Mouse (Mus musculus) olfactory bulb, adult 2 months (tissue): ENCODE measurements around the gene Mpzl3. TPM values are rescaled to one million over a fixed set of nuclear protein-coding genes. Genes with fewer than 3 reads are reported as not detected.

Source experiments
- H3K27ac ChIP-seq: fragments of 200-500 bp; 2 replicates; pipeline ENCODE4 v1.5.1; 2012; ENCODE audit warnings: low read depth, low read length; ENCODE audit not compliant: insufficient read depth
- H3K4me1 ChIP-seq: fragments of 200-500 bp; 2 replicates; pipeline ENCODE4 v1.6.1; 2012; ENCODE audit warnings: low read length; ENCODE audit not compliant: control insufficient read depth, insufficient read depth
- H3K4me3 ChIP-seq: fragments of 200-500 bp; 2 replicates; pipeline ENCODE4 v1.5.1; 2012; ENCODE audit warnings: mild to moderate bottlenecking, low read depth, low read length, moderate library complexity; ENCODE audit not compliant: insufficient read depth
- CTCF ChIP-seq: fragments of 200-500 bp; IDR thresholded peaks from 2 replicates; pipeline ENCODE4 v1.5.1; 2012; ENCODE audit warnings: low read depth, mild to moderate bottlenecking, low read length, moderate library complexity; ENCODE audit not compliant: insufficient read depth
- POLR2A ChIP-seq: fragments of 200-500 bp; IDR thresholded peaks from 2 replicates; pipeline ENCODE4 v1.6.1; 2012; ENCODE audit warnings: mild to moderate bottlenecking, low read depth, low read length, moderate library complexity; ENCODE audit not compliant: insufficient read depth
- WGBS: fragments of 180-500 bp; shearing (Covaris S2); methylation state at CpG from one replicate; pipeline ENCODE4 v1.1.7; 2018; 5-methylcytosine and 5-hydroxymethylcytosine counted together
- polyA plus RNA-seq: library from polyadenylated mRNA; stranded (reverse); fragments of >200 nt; gene quantifications from 2 replicates; pipeline ENCODE4 v1.2.4, GENCODE M21; 2012; ENCODE audit warnings: low replicate concordance; ENCODE audit not compliant: missing spikeins, insufficient read depth, insufficient read length

Mpzl3 gene
- polyA plus RNA-seq, 1 experiment = not detected

DNA sequence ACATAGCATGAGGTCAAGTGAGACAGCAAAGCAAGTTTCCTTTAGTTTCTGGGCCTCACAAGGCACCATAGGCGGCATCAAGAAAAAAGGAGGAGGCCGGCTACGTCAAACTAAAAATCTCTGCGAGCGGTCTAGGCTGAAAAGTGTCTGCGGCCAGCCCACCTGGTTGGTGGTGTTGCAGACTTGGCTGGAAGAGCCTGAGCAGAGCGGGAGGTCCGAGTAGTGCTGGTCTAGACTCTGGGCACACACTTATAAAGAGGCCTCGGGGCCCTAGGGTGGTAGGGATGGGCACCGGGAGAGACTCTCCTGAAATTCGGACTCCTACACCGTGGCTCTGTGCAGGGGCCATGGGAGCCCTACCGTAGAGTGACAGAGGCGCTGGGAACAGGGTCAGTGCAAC, 60.7 kb downstream of the Mpzl3 start:
- H3K4me1 ChIP-seq = peaks cover 9% of the 10 kb centered on the region; the same call in 1 of the 2 replicates
- no peak for TF ChIP-seq CTCF
- no peak for TF ChIP-seq POLR2A
- peak overlapping the region; percentile 35 for H3K4me3 ChIP-seq
- H3K27ac ChIP-seq = no peak overlapping the region
- 9% methylated on average over 14 of the region's 14 CpGs for WGBS

DNA sequence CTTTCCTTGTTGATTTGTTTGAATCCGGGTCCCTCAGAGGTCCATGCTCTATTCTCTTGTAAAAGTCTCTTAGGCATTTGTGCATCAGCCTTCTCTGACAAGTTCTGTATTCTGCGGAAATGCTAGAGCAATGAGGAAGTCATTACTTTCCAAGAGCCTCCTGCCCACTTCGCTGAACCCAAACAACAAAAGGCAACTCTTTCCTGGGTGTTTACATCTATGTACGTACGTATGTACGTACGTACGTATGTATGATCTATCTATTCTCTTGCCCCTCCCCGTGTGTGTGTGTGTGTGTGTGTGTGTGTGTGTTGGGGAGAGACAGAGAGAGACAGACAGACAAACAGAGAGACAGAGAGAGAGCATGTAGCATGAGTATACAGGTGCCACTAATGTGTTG, 61.8 kb downstream of the Mpzl3 start:
- Histone ChIP-seq H3K4me1 (peaks cover 11% of the 10 kb centered on the region; the same call in 1 of the 2 replicates), H3K4me3 (no peak overlapping the region), H3K27ac (no peak overlapping the region)
- TF ChIP-seq CTCF (no peak), POLR2A (no peak)
- 81% methylated on average over 9 of the region's 9 CpGs for WGBS

- Histone ChIP-seq H3K4me3 (peak within 1 kb of the TSS; percentile 57), H3K4me1 (peaks cover 13% of the 10 kb centered on the region; the same call in 1 of the 2 replicates), H3K27ac (peak within 1 kb of the TSS; percentile 73)
- WGBS = 2% methylated on average over 13 of the region's 13 CpGs
- no peak for TF ChIP-seq CTCF
- no peak for TF ChIP-seq POLR2A
Observed at GRCm38 (mm10) chr9:45117741-45118431, 62.9 kb downstream of the Mpzl3 start, which contains the start of gene Scn2b. Scn2b (plus strand) TSS chr9:45117782.

- no peak for TF ChIP-seq POLR2A
- TF ChIP-seq CTCF = no peak
- Histone ChIP-seq H3K4me1 (peaks cover 13% of the 10 kb centered on the region; the same call in 1 of the 2 replicates), H3K4me3 (peak overlapping the region; percentile 42), H3K27ac (no peak overlapping the region)
- WGBS = 25% methylated on average over 10 of the region's 10 CpGs
Observed at GRCm38 (mm10) chr9:45118552-45118951, 63.6 kb downstream of the Mpzl3 start.

- Histone ChIP-seq H3K27ac (no peak overlapping the region), H3K4me1 (peaks cover 13% of the 10 kb centered on the region; the same call in 1 of the 2 replicates), H3K4me3 (no peak overlapping the region)
- 95% methylated on average over 8 of the region's 8 CpGs for WGBS
- TF ChIP-seq CTCF (no peak), POLR2A (no peak)
Observed at GRCm38 (mm10) chr9:45119316-45119953, 64.4 kb downstream of the Mpzl3 start.

- TF ChIP-seq POLR2A = no peak
- TF ChIP-seq CTCF = no peak
- no peak overlapping the region for H3K4me3 ChIP-seq
- WGBS = 90% methylated on average over 14 of the region's 14 CpGs
- peaks cover 13% of the 10 kb centered on the region; the same call in 1 of the 2 replicates for H3K4me1 ChIP-seq
- no peak overlapping the region for H3K27ac ChIP-seq
Observed at GRCm38 (mm10) chr9:45119954-45120530, 65.1 kb downstream of the Mpzl3 start.

DNA sequence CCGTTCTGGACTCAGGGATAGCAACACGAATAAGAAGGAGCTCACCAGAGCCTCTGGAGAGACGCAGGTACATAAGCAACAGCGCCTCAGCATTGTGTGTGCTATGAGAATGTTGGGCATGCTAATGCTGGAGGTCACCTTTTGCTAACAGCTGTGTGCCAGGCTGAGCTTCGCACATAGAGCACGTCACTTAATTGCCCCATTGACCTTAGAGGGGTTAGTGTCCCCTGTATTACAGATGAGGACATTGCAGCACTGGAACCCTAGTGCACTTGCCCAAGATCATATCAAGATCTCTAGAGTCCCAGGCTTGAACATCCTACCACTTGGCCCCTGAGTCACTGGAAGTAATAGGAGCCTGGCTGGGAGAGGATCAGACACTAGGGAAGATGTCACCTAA, 65.6 kb downstream of the Mpzl3 start:
- Histone ChIP-seq H3K4me1 (peaks cover 13% of the 10 kb centered on the region; the same call in 1 of the 2 replicates), H3K4me3 (no peak overlapping the region), H3K27ac (no peak overlapping the region)
- WGBS = 94% methylated on average over 6 of the region's 6 CpGs
- TF ChIP-seq CTCF = no peak
- no peak for TF ChIP-seq POLR2A

DNA sequence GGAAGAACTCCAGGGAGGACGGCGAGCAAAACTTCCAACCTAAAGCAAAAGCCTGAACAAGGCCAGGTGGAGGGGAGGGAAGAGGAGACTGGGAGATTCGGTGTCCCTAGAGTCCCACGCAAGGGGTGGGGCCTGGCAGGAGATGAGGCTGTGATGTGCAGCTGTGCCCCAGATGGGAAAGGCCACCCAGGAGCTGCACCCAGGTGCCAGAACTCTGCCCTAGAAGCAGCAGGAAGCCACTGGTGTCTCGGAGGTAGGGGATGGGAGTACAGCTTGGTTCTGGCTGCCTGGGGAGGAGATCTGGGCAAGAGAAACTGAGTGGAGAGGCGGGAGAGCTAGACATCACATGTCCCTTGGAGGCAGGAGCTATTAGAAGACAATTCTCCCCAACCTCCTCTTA, 66.0 kb downstream of the Mpzl3 start:
- WGBS = 55% methylated on average over 6 of the region's 6 CpGs
- Histone ChIP-seq H3K4me3 (no peak overlapping the region), H3K27ac (no peak overlapping the region), H3K4me1 (peaks cover 13% of the 10 kb centered on the region; the same call in 1 of the 2 replicates)
- TF ChIP-seq CTCF (no peak), POLR2A (no peak)

- Histone ChIP-seq H3K27ac (no peak overlapping the region), H3K4me1 (peaks cover 13% of the 10 kb centered on the region; the same call in 1 of the 2 replicates), H3K4me3 (no peak overlapping the region)
- WGBS = 3% methylated on average over 10 of the region's 10 CpGs
- TF ChIP-seq CTCF = peak; percentile 86
- TF ChIP-seq POLR2A = no peak
Observed at GRCm38 (mm10) chr9:45121769-45122168, 66.8 kb downstream of the Mpzl3 start.
